8 mouse cellular contexts compared by ENCODE assay signal in the genomic region with DNA sequence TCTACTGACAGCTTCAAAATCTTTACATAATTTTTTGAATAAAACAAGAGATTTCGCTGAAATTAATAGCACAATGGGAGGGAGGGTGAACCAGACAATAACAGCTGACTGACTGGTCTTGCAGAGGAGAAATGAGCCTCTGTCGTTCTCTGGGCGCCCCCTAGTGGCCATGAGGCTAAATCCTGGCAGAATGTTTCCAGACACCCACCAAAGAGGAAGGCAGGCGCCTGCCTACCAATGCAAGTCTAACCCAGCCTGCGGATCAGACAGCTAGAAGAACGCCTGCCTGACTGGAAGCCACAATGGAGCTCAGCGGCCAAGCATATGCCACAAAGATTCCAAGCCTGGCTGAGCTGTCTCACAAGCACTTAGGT. TPM values are rescaled to one million over a fixed set of nuclear protein-coding genes. Genes with fewer than 3 reads are reported as not detected.
A peak's percentile ranks its signal among the peaks of the same experiment; 100 is the strongest.
DNase-seq lines count a peak whose midpoint lies in the region; ATAC-seq and TF ChIP-seq lines count a peak whose summit lies in the region.

No protein-coding gene starts in this region.

- TF ChIP-seq POLR2A in ES-Bruce4 (IDR thresholded peaks at IDR 0.05; ENCODE audit: insufficient read depth, low read length) = no peak
- peak; percentile 25; the same call in 1 of the 2 replicates for TF ChIP-seq POLR2A in lung, adult 2 months (IDR thresholded peaks at IDR 0.05; ENCODE audit: borderline replicate concordance, extremely low read depth, low read depth, low read length)

- no peaks in the 10 kb centered on the region for H3K36me3 ChIP-seq in ES-Bruce4 (ENCODE audit: control insufficient read depth, insufficient read depth, low read length, poor library complexity, severe bottlenecking)
- H3K36me3 ChIP-seq in forebrain, embryonic 16.5 days (ENCODE audit: control insufficient read depth, insufficient read depth) = no peaks in the 10 kb centered on the region

- H3K27me3 ChIP-seq in ES-Bruce4 (ENCODE audit: control insufficient read depth, insufficient read depth, low read length, poor library complexity, severe bottlenecking) = no peaks in the 10 kb centered on the region
- H3K27me3 ChIP-seq in forebrain, embryonic 16.5 days (replicated peaks; ENCODE audit: control insufficient read depth, insufficient read depth, low read length) = no peaks in the 10 kb centered on the region

- WGBS in forebrain, embryonic 16.5 days = under 1% methylated on average over 7 of the region's 7 CpGs
- under 1% methylated on average over 7 of the region's 7 CpGs for WGBS in lung, adult 2 months

- peak; percentile 66 for ATAC-seq in cerebellum, adult (ENCODE audit: insufficient number of reproducible peaks, low FRiP score, low TSS enrichment)
- peak; percentile 79 for ATAC-seq in forebrain, embryonic 16.5 days
- peak; percentile 70 for ATAC-seq in neutrophil, adult 5-6 weeks (ENCODE audit: extremely low read depth, insufficient number of reproducible peaks, low FRiP score, poor library complexity, severe bottlenecking)

- H3K9me3 ChIP-seq in ES-Bruce4 (replicated peaks; ENCODE audit: control insufficient read depth, insufficient read depth, low read length, poor library complexity, severe bottlenecking) = no peaks in the 10 kb centered on the region
- no peaks in the 10 kb centered on the region for H3K9me3 ChIP-seq in forebrain, embryonic 16.5 days (ENCODE audit: control insufficient read depth, low read length)

- no peak overlapping the region for H3K9ac ChIP-seq in ES-Bruce4 (ENCODE audit: low read depth, poor library complexity, severe bottlenecking)
- H3K9ac ChIP-seq in forebrain, embryonic 16.5 days (replicated peaks; ENCODE audit: low read depth, low read length) = peak overlapping the region; percentile 98

- 0 out of 2 replicates have a peak, but pooled peaks have one; percentile 47 for TF ChIP-seq EP300 in ES-Bruce4 (IDR thresholded peaks at IDR 0.05; ENCODE audit: insufficient read depth, low read depth, low read length)

- no peak overlapping the region for H3K4me3 ChIP-seq in ES-Bruce4 (ENCODE audit: low read depth, low read length)
- peak overlapping the region; percentile 77 for H3K4me3 ChIP-seq in forebrain, embryonic 16.5 days (replicated peaks; ENCODE audit: low read length)
- peak overlapping the region; percentile 51 for H3K4me3 ChIP-seq in lung, adult 2 months (replicated peaks; ENCODE audit: extremely low read depth, low read depth, low read length)

- H3K27ac ChIP-seq in ES-Bruce4 (ENCODE audit: insufficient read depth, low read length) = no peak overlapping the region
- H3K27ac ChIP-seq in forebrain, embryonic 16.5 days (ENCODE audit: low read length) = peak overlapping the region; percentile 93

- peak overlapping the region; percentile 91 for H3K4me2 ChIP-seq in forebrain, embryonic 16.5 days (ENCODE audit: low read length)

- TF ChIP-seq CTCF in ES-Bruce4 (IDR thresholded peaks at IDR 0.05; ENCODE audit: low read depth, low read length) = peak; percentile 88
- peak; percentile 86 for TF ChIP-seq CTCF in lung, adult 2 months (IDR thresholded peaks at IDR 0.05; ENCODE audit: insufficient read depth, low read length)

- DNase-seq in heart, postnatal 36 days = peak; percentile 97 to 98
- peak; percentile 99 to 100 for DNase-seq in layer of hippocampus, adult 18-20 months (ENCODE audit: low spot score in 2 of 2)
- DNase-seq in lung, adult 2 months = peak; percentile 92
- DNase-seq in testis, postnatal 14 days (ENCODE audit: low spot score) = peak; percentile 85

- intact Hi-C loops in heart, postnatal 36 days (cut with DNase I) = loop anchor here (1.0 to 10.0 kb wide), 5 partner anchors 45 to 618 kb away; no protein-coding TSS in a partner anchor

- no peaks in the 10 kb centered on the region for H3K4me1 ChIP-seq in ES-Bruce4 (ENCODE audit: control insufficient read depth, insufficient read depth, low read length)
- H3K4me1 ChIP-seq in forebrain, embryonic 16.5 days (replicated peaks; ENCODE audit: control insufficient read depth, insufficient read depth, low read length) = peaks cover 52% of the 10 kb centered on the region
- H3K4me1 ChIP-seq in lung, adult 2 months (ENCODE audit: control insufficient read depth, insufficient read depth, low read length) = peaks cover 4% of the 10 kb centered on the region

RNA-seq across cellular contexts. Expression of gene Nuak1, which starts 2.4 kb away (rescaled TPM):
- polyA plus RNA-seq in ES-Bruce4 (2011; ENCODE audit: insufficient read depth, insufficient read length, low read depth, missing spikeins) = 25.9 and 26.7 TPM in 2 replicates
- polyA plus RNA-seq in forebrain, embryonic 16.5 days (2015; fragmentation: Nextera tagmentation; extraction: Ambion mirVana) = 12.5 and 15.7 TPM in 2 replicates
- 10 to 100 TPM; 24.6 to 36.3 TPM for total RNA-seq in heart, postnatal 36 days (2021)
- 10 to 100 TPM; 62.7 to 66.4 TPM for total RNA-seq in layer of hippocampus, adult 18-20 months (2021)
- 19.2 and 24.3 TPM in 2 replicates for polyA plus RNA-seq in lung, adult 2 months (2012; rRNA removed)
- 0.49 and 1.0 TPM in 2 replicates for total RNA-seq in neutrophil, adult 5-6 weeks (2017)

Comparison
In these comparisons a context has a peak if more than half of its experiments do, and no peak if none do; other contexts are left out.
1. RNA of gene Nuak1, which starts 2.4 kb away (total RNA-seq): 62.7 to 66.4 TPM in layer of hippocampus, adult 18-20 months and 24.6 to 36.3 TPM in heart, postnatal 36 days; 0.49 to 1.0 TPM in neutrophil, adult 5-6 weeks; every median in the first group is over 10 times any median in the second.
2. Peak in every context shown above with its lines, with median percentiles within 50 percentile points of each other: ATAC-seq and DNase-seq.